Mouse (Mus musculus): ENCODE data around the gene Hydin.

DNA sequence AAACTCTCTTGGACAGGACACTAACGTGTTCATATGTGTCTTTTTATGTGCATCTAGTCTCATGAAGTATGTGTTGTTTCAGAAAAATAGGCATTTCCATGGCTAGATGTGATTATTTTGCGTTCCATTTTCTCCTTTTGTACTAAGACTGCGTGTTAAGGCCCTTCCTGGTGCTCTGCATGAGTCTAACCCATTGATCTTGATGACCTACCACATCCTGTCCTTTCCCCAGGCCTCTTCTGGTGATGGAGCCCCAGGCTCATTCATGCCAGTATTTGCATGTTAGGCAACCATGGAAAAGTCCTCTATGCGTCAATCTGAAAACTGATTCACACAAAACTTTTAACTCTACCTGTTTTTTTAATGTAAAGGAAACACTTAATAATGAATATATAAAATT, 96.2 kb downstream of the Hydin start:
- TF ChIP-seq TCF12 (IDR thresholded peaks at IDR 0.05; ENCODE audit: low read depth, low read length) (0 out of 2 replicates have a peak, but pooled peaks have one; percentile 24), ELF1 (IDR thresholded peaks at IDR 0.05; ENCODE audit: low read depth, low read length) (peak; percentile 54; the same call in 1 of the 2 replicates), MXI1 (IDR thresholded peaks at IDR 0.05; ENCODE audit: low read depth, low read length) (no peak), CTCF (conservative IDR thresholded peaks at IDR 0.05 in 1 of 2, IDR thresholded peaks at IDR 0.05 in 1 of 2; ENCODE audit: low read depth in 2 of 2, low read length in 2 of 2) (no peak), POLR2A (IDR thresholded peaks at IDR 0.05; ENCODE audit: low read depth, low read length) (no peak), USF1 (IDR thresholded peaks at IDR 0.05; ENCODE audit: low read depth, low read length) (no peak), HCFC1 (IDR thresholded peaks at IDR 0.05; ENCODE audit: low read depth, low read length) (no peak), UBTF (IDR thresholded peaks at IDR 0.05; ENCODE audit: low read depth, low read length) (no peak), MAX (IDR thresholded peaks at IDR 0.05; ENCODE audit: low read length) (no peak), RCOR1 (conservative IDR thresholded peaks at IDR 0.05; ENCODE audit: low read depth, low read length) (no peak)

Measured in CH12.LX (cell line).